Mouse (Mus musculus) hematopoietic stem cell, adult 5-6 weeks (primary cell): ENCODE results near the gene Gm3448. TPM values are rescaled to one million over a fixed set of nuclear protein-coding genes. Genes with fewer than 3 reads are reported as not detected.
"Not testable (repeated sequence)": the region's sequence is repeated elsewhere in the genome, so short reads cannot be mapped to it uniquely, and the experiment has no call there.

ENCODE experiments used
- ATAC-seq, 2 experiments: fragments of 125-278 bp in 1 of 2; replicated peaks in 1 of 2; 2 replicates each; pipeline ENCODE4 v1.8.0; 2016 to 2017; ENCODE audit warnings: inconsistent platforms in 2 of 2, mild to moderate bottlenecking in 2 of 2, moderate number of reproducible peaks in 2 of 2, low read depth in 1 of 2, moderate TSS enrichment in 1 of 2; ENCODE audit not compliant: low FRiP score in 2 of 2, poor library complexity in 2 of 2, severe bottlenecking in 2 of 2, insufficient read depth in 1 of 2, low TSS enrichment in 1 of 2
- total RNA-seq: library from RNA; stranded (forward); fragments of 172-1452, 232-1000 nt; gene quantifications from 2 replicates; pipeline ENCODE4 v1.2.3, GENCODE M21; 2017

Gene Gm3448
- 11.6 and 21.5 TPM in 2 replicates for total RNA-seq

DNA sequence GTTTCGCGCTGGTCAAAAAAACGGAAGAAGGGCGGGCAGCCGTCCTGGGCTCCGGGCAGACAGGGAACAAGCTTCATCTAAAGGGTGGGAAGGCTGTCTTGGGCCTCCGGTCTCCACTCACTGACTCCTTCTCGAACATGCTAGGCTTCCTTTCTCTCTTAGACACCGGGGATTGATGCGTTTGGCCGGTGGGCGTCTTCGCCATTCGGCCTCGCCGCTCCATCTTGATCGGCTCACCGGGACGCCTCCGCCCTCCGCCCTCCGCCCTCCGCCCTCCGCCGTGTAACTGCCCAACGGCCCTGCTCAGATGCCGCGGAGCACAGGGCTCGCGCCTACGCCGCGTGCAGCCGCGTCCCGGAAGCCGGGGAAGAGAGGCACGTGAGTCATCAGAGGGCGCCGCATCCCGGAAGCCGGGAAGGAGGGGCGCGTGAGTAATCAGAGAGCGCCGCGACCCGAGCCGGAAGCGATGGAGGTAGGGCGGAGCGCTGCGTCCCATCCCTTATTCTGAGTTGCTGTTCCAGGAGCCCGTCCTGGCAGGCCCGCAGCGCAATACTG is at the start of gene Gm3448, which contains the start of the genes Ermard and Tcte3:
Gene Gm3448 (minus strand): TSS at position 363 of the 555 bp plus-strand sequence.
Gene Ermard (plus strand): TSS at position 34 of the 555 bp plus-strand sequence.
Gene Tcte3 (minus strand): TSS at position 314 of the 555 bp plus-strand sequence.
- ATAC-seq: peak; percentile 87 to 95

DNA sequence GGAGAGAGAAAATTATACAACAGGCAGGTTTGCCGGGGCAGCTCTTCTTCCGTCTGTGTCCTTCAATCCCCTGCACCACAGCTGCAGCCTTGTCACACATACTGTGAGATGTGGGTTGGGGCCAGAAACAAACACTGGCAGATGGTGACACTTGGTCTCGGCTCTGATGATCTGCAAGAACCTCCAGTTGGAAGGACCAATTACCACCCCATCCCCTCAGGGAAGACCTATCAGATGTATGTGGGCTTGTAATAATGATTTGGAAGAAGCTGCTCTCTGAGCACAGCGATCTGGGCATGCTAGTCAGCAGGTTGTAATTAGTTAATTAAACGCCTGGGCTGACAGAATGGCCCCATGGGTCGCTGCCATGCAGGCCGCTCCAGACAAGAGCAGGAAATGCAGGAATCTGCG is 47.3 kb upstream of the Gm3448 start:
- ATAC-seq: no peak

DNA sequence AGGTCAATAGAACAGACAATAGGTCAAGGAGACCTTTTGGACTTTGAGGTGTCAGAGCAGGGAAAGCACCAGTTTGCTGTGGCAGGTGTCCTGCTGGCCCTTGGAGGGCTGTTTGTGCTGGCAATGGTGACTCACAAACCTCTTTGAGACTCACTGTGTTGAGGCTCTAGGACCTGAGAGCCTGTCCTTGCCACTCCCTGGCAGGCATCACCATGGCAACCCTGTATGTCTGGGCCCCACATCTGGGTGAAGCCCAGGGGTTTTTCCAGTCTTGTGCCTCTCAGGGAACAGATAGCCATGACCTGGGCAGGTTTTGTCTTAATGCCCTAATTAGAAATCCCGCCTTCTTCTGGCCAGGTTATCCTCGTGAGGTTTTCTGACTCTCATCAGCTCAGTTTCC is 46.8 kb upstream of the Gm3448 start:
- ATAC-seq: no peak

DNA sequence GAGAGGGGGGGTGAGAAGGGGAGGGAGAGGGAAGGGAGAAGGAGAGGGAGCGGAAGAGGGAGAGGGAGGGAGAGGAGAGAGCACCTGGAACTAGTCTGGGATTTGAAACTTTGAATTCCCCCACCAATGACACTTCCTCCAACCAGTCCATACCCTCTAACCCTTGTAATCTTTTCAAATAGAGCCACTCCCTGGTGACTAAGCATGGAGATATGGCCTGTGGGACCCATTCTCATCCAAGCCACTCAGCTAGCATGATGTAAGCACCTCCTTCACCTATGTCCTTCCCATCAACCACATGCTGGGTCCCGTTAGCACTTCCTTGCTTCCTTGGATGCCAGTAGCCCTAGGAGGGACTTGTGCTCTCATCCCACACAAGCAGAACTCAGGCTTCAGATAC is 43.7 kb upstream of the Gm3448 start:
- no peak for ATAC-seq

DNA sequence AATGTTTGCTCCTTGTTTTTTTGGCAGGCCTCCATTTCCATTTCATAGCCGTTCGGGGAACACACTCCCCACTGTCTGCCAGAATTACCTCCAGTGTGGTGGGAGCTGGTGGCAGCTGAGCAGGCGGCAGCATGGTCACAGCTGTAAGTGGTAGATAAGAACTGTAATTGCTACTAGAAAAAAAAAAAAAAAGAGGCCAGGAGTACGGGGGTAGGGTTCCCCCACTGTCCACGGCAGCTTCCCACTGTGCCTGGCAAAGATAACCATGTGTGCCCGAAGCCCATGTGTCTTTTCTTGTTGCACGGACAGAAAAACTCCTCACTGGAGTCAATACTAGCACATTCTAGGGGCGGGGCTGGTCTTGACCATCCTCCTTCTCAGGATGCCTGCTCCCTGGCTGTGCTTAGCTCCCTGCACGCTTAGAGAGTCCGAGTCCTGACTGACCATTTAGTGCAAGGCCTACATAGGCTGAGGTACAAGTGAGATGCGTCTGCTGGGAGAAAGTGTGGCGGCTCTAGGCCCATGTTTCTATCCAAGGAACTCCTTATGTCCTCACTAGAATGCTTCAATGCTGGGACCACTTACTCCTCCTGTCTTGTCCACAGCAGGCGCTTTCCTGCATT is 43.0 kb upstream of the Gm3448 start:
- ATAC-seq: peak; percentile 88 to 95

DNA sequence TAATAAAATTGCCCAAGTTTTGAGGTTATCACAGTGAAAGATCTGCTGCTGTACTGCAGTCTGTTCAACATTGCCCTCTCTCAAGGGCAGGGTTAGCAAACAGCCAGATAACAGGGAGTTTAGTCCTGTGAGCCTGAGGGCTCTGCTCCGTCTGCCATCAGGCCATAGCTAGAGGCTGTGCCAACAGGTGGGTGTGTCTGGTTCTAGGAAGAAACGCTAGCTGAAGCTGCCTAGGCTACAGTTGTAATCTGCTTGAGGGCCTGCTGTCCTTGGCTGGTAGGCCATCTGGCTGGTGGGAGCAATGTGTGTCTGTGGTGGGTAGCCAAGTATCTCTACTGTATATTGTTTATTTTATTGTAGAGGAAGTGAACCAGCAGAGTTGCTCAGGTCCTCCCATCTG is 36.2 kb upstream of the Gm3448 start:
- ATAC-seq: 0 out of 4 replicates have a peak, but pooled peaks of 1 of the 2 experiments have one; percentile 21

DNA sequence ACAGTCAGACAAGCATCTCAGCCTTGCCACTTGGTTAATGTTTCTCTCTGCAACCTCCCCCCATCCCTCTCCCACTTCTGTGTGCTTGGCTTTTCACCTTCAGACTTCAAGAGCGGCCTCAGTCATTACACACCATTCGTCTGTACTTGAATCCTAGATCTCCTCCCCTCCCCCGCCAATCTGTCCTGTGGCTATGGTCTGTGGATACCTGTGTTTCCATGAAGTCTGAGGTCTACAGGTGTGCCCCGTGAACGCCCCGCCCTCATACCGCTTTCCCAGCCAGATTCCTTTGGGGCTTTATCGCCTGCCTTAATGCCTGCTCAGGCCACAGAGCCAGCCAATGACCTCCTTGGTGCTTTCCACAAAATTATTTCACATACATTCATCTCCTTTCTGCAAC is 33.7 kb upstream of the Gm3448 start:
- ATAC-seq: no peak

DNA sequence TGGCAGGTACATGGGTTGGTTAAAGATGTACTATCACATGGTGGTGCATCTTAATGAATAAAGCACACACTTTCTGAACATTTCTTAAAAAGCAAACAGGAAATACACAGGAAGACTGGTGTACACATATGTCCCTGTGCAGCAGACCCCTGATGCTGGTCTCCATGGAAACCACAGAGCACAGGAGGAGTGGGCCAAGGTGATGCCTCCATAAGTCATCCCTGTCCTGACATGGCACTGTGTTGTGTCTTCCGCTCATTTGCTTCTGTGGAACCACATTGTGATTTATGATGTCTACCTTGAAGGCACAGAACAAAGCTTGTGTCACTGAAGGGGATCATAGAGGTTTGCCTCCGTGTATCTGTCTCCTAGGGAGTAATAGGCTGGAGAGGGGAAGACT is 30.9 kb upstream of the Gm3448 start:
- no peak for ATAC-seq

DNA sequence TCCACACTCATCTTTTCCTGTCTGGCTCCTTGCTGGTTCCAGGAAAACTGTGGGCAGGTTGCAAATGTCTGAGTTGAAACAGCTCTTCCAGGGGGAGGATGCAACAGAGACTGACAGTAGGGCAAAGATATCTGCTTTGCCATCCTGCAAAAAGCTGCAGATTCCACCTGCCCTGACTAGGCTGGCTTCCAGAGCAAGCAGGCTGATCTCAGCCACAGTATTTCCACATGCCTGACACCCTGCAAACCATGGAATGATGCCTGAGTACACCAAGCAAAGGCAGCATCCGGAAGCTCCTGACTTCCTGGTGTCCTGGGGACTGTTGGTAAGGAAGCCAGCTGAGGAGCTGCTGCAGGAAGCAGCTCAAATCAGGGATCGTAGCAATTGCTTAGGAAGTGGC is 27.8 kb upstream of the Gm3448 start:
- ATAC-seq: no peak

DNA sequence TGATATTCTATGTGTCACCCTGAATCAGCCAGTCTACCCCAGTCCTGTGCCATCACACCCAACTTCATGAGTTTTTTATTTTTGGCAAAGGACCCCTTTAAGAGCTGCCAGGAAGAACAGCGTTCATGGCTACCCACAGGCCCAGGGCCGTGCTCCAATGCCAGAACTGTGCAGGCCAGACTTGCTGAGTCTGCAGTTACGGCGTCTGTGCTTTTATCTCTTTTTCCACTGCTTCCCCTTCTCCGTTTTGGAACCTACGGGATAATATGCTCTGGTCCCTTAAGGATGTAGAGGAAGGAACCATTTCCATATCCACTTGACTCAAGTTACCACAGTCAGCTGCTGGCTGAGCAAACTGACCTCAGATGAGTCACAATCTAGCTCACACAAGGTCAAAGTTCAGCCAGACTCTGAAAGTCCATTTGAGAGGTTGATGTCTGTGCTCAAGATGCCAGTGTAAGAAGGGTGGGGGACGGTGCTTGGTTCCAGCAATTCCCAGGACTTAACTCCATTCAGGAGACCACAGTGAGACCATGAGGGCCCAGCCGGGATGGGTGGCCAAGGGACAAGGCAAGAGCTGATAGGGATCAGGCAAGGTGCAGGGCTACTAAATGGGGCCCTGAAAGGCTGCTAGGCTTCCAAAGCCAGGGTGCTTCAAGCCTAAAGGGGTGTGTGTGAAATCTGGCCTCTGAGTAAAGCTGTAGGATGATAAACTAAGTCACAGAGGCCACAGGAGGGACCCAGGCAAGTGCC is 26.9 kb upstream of the Gm3448 start:
- ATAC-seq: no peak

DNA sequence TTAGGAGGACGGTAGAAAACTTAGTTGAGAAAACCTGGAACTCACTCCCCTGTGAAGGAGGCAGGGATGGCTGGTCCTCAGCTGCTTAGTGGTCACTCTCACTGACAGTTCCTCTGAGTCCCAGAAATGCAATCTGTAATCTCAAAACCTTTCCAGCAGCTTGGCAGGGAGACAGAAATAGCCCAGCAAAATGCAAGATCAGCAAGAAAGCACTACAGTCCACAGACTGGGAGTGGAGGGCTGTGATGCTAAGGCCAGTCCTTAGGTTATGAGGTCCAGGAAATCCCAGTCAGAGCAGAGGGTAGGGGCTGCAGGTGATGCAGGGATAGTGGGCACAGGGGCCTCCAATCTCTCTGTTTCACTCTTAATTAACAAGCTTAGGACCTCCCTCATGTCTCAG is 25.6 kb upstream of the Gm3448 start:
- ATAC-seq: no peak

DNA sequence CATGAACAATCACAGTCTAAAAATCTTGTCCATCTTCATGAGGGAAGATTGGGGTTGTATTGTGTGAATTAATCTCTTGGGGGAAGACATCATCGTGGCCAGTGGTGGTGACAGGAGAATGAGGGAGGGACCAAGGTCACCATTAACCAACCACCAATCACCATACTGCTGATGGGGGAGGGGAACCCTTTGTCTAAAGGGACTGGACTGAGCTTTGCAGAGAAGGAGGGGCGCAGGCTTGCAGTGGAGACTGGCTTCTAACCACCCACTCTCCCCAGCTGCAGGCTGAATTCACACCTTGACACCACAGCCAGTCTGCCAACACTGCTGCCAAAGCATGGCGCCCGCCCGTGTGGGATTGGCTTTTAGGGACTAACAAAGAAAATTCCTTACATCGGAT is 24.7 kb upstream of the Gm3448 start:
- ATAC-seq: no peak

DNA sequence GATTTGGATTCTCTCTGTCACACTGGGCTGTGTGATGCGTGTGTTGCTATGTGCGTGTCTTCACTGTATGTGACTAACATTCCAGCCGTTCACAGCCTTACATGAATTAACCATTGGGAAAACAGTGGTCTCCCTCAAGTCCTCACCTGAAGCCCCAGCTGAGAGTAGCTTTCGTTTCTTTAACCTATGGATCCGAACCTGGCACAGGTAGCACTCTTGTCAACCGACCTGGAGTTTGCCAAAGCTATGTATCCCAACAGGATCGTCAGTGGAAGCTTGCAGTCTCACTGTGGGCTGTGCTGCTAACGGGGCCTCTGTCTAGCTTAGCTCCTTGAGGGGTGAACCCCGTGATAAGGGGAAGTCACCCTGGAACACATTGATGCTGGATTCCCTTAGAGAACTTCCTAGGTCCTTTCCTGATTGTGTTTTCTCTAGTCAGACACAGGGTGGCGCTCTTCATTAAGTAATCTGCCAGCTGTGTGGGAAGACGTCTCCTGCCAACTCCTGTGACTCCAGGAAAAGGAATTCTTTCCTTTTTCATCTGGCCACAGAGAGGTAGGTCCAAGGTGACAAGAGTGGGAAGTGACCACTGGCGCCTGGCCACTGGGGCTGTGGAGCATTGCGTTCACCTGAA is 24.2 kb upstream of the Gm3448 start:
- peak; percentile 59 to 76 for ATAC-seq

DNA sequence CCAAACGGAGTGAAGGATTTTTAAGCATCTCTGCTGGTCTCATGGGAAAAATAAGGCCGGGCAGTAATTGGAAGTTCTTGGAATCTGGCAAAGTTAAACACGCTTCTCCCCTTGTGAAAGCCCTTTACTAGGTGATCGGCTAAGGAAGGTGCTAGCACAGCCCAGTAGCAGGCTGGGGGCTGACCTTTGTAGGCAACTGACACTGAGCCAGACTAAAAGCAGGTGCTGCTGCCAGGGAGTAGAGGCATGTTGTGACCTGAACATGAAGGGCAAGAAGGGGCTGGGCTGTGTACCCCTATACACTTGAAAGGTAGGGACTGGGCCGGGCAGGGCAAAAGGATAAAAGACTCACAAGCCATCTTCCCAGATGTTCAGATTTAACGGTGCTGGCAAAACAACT is 19.0 kb upstream of the Gm3448 start:
- ATAC-seq: no peak

DNA sequence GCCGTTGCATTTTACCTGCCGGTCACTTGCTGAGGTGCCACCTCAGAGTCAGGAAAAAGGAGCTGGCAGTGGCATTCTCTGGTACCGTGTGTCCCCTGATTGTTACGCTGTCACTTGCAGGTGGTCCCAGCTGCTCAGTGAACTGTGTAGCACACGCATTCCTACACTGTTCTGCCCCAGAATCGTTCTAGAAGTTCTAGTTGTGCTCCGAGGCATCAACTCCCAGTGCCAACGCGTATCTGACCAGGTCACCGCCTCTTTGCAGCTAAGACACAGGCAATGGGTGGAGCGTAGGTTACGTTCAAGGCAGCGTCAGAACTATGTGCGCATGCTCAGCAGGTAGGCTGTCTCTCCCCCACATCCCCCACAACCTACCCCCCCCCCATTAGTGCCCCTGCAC is 18.3 kb upstream of the Gm3448 start:
- ATAC-seq: no peak

DNA sequence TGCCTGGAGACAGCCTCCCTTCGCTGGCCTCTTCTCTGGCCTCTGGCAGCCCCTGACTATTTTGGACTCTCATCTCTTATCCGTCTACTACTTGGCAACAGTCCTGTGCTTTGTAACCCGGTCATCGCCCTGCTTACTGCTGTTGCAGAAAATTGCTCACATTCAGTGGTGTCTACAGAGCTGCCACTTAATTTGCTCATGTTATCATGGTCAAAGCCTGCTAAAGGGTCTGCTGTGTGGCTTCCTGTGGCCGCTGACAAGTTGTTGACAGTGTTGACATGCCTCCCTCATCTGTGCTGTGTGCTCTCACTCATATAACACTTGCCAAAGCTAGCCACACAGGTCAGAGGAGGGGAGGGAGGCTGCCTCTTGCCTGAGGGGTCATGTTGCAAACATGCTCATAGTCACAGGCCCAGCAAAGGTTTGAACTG is 16.8 kb upstream of the Gm3448 start:
- ATAC-seq: no peak

DNA sequence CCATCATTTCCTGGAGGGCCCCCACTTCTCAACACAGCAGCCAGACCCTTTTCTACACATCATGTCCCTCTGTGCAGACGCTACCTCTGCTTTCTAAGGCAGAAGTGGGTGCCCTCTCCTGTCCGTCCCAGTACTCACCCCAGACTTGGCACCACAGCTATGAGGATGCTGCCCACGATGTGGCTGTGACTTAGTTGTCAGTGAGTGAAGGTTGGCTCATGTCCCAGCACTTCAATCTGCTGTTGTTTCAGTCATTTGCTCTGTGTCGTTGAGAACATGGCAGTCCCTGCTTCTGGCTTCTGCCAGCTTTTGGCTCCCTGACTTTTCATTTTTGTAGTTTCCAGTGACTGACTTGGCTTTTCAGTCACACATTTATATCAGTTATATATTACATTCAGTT is 14.6 kb upstream of the Gm3448 start:
- no peak for ATAC-seq

DNA sequence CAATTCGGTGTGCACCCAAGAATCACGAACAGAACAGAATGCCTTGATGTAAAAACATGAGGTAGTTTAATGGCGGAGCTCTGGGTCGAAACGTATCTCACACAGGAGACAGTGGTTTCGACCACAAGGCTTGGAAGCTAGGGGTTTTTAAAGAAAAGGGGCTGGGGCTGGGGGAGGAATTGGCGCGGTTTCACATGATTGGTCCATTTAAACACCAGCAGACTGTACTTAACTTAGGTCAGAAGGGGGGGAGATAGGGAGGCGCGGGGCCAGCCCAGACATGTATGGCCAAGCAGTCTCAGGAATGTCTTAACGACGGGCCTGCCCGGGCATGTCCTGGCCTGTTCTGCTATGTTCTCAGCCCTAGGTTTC is 12.5 kb upstream of the Gm3448 start:
- not testable (repeated sequence) for ATAC-seq
